Mouse (Mus musculus) gastrocnemius, postnatal 36 days (tissue): ENCODE measurements at regions not wholly inside any gene's neighbourhood (a gene's known extent, or its start where the extent isn't known, plus 50 kb on each side); places are given as distances from the start of the nearest gene placed in this dataset.

ENCODE experiments used
- DNase-seq, 2 experiments: peaks; one replicate each; pipeline ENCODE4 v3.0.0; 2022
- intact Hi-C: fragments of 180-260 bp; cut with DNase I; formaldehyde crosslinking; loops from one replicate; pipeline ENCODE4 v1.15.1; 2025

DNA sequence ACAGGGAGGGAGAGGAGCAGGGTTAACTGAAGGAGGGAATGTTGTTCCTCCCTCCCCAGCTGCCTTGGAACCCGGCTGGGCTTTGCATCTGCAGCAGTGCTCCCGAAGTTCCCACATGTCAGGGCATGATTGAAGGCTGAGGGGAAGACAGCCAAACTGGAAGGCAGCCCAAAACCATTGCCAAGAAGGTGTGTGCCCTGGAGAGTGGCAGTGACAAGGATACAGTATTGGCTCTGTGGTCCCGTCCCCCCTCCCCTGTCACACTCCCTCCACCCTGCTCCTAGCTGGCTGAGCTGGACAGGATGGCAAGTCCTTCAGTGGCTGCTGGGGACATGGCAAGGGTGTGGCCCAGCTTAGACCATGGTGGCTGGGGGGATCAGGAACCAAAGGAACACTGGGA, 79.1 kb downstream of the Cyp26b1 start:
- intact Hi-C loops, result no loop called here
- no peak for DNase-seq

- no peak for DNase-seq
- intact Hi-C loops, result no loop called here
These were observed 85.1 kb downstream of the Cyp26b1 start for GRCm38 (mm10) chr6:84508598-84508997.

DNA sequence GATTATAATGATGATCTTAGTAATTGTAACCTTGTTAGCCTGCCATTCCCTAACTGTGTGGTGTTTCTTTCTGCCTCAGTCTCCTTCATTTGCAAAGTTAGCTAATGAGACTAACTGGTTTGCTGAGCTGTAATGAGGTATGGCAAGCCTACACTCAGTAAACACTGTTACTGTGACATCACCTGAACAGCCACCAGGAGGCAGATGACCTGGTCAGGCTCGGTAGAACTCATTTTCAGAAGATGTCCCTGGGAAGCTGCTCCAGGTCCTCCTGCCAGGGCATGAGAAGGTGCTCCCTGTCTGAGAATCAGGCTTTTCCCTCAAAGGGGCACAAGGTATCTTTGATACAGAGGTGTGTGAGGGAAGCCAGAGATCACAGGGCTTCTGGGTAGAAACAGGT, 87.0 kb downstream of the Cyp26b1 start:
- intact Hi-C loops, result no loop called here
- DNase-seq, result no peak

- no peak for DNase-seq
- intact Hi-C loops, result no loop called here
These were observed 93.3 kb downstream of the Cyp26b1 start for GRCm38 (mm10) chr6:84500255-84500886.

- intact Hi-C loops, result no loop called here
These were observed 95.6 kb downstream of the Cyp26b1 start for GRCm38 (mm10) chr6:84498076-84498475.

GRCm38 (mm10) chr6:84493676-84494075, 100.0 kb downstream of the Cyp26b1 start:
- intact Hi-C loops, result no loop called here
- DNase-seq, result no peak

More at GRCm38 (mm10) chr6:84498076-84498475, 95.6 kb downstream of the Cyp26b1 start:
- DNase-seq, result no peak

DNA sequence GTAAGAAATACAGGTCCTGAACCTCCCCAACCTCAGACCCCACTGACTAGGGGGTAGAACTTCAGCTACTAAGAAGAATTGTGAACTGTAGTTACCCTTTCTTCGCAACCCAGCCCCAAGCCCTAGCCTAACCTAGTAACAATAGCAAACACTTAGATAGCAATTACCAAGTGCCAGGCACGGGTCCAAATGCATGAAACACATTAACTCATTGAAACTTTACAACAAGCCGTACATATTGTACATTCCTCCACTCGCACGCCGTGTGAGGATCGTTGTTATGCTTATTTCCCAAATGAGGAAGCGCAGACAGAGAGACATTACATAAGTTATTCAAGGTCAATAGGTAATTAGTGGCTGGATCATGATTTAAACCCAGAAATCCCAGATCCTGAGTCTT, 100.5 kb downstream of the Cyp26b1 start:
- intact Hi-C loops, result no loop called here
- DNase-seq, result no peak

- intact Hi-C loops, result no loop called here
- no peak for DNase-seq
These were observed 101.1 kb downstream of the Cyp26b1 start for GRCm38 (mm10) chr6:84492594-84492993.

DNA sequence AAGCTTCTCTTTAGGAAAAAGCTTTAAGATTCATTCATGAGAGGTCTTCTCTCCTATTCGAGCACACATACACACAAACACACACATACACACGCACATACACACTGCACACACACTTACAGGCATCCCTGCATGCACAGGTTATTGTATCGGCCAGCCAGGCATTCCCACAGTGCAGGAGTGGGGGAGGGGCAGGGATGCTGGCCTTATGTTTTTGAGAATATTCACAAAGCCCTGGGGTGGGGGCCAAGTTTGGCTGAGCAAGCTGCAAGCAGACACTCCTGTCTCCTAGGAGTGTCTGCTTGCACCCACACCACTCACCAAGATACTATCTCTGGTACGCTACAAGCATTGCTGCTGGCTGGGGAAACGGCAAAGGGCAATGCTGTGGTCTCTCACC, 102.6 kb downstream of the Cyp26b1 start:
- intact Hi-C loops, result no loop called here

DNA sequence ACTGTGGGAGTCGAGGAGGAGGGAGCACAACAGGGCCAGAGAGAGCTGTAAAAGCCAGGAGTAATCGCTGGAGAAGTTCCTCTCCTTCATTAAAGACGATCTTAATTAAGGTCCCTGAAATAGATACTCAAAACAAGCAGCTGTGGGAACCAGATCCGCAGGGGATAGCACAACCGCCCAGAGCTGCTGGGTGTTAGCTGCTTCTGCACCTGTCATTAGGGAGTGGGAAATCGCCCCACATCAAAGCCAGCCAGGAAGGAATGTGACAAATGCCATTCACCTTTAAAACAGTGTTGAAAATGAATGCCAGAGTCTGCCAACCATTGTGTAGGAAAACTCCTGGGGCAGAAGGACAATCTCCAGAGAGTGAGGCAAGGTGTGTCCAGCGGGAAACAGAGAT, 112.5 kb downstream of the Cyp26b1 start:
- no peak for DNase-seq
- intact Hi-C loops, result no loop called here

More for the DNA sequence above, 102.6 kb downstream of the Cyp26b1 start:
- DNase-seq, result no peak

DNA sequence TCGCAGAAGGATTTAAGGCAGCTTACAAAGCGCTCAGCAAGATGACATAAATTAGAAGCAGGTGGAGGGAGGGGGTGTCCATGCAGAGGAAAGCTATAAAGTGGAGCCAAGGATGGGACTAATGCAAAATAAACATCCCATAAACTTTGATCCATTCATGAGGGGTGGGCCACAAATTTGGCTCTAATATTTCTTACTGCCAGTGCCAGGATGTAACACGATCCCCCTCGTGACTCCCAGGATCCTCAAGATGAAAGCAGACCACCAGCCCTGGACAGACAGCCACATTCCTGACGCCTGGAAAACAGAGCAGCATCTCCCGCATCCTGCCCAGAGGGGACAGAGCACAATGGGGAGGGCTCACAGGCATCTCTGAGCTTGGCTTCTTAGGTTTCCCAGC, 116.6 kb downstream of the Cyp26b1 start:
- intact Hi-C loops, result no loop called here
- no peak for DNase-seq

GRCm38 (mm10) chr6:84476466-84476865, 117.2 kb downstream of the Cyp26b1 start:
- intact Hi-C loops, result no loop called here
- peak in 1 of 2 experiments; percentile 18 for DNase-seq

GRCm38 (mm10) chr6:84474835-84475234, 118.9 kb downstream of the Cyp26b1 start:
- intact Hi-C loops, result no loop called here
- DNase-seq, result no peak

GRCm38 (mm10) chr6:84473171-84473570, 120.5 kb downstream of the Cyp26b1 start:
- no peak for DNase-seq
- intact Hi-C loops, result no loop called here

- intact Hi-C loops, result no loop called here
- no peak for DNase-seq
These were observed 121.4 kb downstream of the Cyp26b1 start for GRCm38 (mm10) chr6:84472287-84472686.

DNA sequence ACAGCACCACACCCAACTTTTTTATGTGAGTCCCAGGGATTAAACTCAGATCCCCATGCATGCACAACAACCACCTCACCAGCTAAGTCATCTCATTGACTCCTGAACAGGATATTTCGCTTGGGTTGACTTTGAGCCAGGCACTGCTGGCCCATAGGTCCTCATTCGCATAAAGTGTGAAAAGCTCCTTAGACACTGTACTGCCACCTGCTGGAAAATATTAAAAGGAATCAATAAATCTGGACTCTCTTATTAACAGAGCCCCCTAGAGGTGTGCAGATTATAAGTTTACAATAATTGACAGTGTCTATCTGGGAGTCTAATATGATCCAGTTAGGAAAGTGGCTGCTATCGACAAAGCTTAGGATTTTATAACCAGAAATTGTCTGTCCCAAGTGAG, 126.4 kb downstream of the Cyp26b1 start:
- intact Hi-C loops, result no loop called here

DNA sequence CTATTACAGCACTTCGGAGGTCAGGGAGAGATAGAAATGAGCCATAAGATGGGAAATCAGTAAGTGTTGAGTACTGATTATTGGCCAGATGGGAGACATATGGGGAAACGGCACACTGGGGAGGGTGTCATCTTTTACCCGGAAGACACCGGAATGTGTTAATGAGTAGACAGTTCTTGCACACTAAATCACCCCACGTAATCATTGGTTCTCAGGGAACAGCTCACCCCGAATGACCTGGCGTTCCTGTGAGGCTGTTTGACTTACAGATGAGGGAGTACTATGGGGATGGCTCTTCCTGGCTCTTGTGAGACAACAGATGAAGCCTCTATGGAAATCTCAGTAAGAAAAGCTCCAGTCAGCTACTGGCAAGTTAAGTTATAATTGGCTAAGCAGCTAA, 127.5 kb downstream of the Cyp26b1 start:
- no peak for DNase-seq
- intact Hi-C loops, result no loop called here

More for the DNA sequence above, 126.4 kb downstream of the Cyp26b1 start:
- DNase-seq, result no peak

GRCm38 (mm10) chr6:84465596-84465995, 128.1 kb downstream of the Cyp26b1 start:
- DNase-seq, result no peak
- intact Hi-C loops, result no loop called here

GRCm38 (mm10) chr6:84463592-84464367, 129.9 kb downstream of the Cyp26b1 start:
- intact Hi-C loops, result no loop called here
- no peak for DNase-seq

DNA sequence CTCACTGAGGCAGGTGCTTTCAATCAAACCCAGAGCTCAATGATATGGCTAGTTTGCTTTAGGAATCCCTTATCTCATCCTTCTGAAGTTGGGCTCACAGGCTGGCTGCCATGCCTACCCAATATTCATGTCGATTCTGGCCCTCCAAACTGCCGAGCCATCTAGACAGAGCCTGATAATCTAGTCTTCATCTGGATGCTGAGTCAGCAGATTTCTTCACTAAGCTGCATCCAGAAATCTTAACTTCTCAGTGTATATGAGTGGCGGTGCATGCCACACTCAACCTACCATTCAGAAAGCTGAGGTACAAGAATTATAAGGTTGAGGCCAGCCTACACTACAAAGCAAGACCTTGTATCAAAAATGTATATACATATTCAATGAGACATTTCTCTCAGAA, 136.9 kb downstream of the Cyp26b1 start:
- no peak for DNase-seq
- intact Hi-C loops, result no loop called here

DNA sequence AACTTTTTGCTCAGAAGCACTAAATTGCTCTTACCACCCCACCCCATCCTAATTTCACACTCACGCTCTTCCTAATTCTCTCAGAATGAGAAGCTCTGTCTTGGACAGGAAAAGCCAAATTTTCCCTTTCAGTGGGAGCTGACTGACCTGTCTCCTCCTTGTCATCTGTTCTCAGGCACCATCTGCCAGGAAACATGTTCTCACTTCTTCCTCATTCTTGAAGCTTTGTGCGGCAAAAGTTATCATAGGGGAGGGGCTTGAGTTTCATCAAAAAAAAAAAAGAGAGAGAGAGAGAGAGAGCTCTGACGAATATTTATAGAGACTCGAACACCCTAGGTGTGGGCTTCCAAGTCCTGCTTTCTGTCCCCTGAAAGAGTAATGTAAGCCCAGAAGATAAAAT, 148.6 kb downstream of the Cyp26b1 start:
- intact Hi-C loops, result no loop called here
- no peak for DNase-seq

DNA sequence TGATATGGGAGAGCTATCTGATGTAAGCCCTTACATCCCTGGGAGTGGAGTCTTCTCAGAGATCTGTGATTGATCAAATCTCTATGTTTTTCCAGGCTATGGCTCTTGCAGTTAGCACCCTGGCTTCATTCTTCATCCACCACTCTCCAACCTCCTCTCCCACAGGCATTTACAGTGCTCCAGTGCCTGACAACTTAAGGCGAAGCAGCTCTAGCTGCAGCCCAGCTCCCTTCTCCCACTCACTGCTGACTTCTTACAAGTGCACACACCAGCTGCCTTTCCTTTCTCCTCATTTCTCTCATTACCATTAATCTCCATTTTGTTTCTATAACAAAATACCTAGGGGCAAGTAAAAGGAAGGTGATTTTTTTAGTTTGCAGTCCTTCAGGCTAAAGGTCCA, 151.0 kb downstream of the Cyp26b1 start:
- DNase-seq, result no peak
- intact Hi-C loops, result no loop called here
